Mouse (Mus musculus) embryonic stem cell, embryonic (primary cell): ENCODE measurements around the gene Hfm1.

Source experiments
- CTCF ChIA-PET, 4 experiments: fragments of 300-600 bp in 2 of 4; fragments of 350-600 bp in 2 of 4; sonication (Branson Sonifier 250); formaldehyde crosslinking; loops; one replicate each; lab custom pipeline; 2022; ENCODE audit warnings: inconsistent platforms in 2 of 4; lab: Charles Lee
- POLR2A ChIA-PET, 4 experiments: fragments of 300-600 bp in 2 of 4; fragments of 350-600 bp in 2 of 4; sonication (Branson Sonifier 250); formaldehyde crosslinking; loops; one replicate each; lab custom pipeline; 2022; ENCODE audit warnings: antibody characterized with exemption in 4 of 4, inconsistent platforms in 1 of 4; lab: Charles Lee

The Hfm1 gene

DNA sequence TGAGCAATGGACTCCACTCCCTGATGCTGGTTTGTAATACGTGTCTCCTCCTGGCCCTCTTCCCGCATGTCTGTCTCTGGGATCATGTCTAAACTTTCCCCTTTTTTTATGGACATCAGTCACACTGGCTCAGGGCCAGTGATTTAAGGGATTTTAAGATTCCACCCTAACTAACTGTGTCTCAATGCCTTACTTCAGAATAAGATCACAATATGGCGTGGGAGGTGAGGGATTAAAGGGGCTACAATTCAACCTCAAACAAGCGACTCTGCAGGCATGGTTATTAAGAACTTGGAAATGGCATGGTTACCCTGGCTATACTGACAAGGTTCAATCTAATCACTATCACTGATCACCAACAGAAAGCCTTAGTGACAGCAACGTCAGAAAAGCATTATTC lies 128.2 kb downstream of the Hfm1 start:
- CTCF ChIA-PET, result no interaction called here

DNA sequence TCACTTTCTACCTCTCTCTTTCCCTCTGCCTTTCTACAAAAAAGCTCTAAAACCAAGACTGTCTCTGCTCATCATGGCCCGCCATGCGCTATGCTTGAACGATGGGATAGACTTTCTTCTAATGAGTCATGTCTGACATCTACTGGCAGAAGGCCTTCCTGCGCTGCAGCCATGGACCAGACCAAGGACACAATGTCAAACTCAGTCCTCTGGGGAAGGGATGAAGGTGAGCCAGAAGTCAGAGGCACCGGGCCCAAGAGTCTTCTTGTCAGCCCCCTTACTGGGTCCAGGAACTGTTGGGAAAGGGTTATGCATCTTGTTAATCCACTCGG lies 134.9 kb downstream of the Hfm1 start:
- CTCF ChIA-PET, result interaction anchor here in 3 of 4 experiments (0.6 to 2.4 kb wide), 6 partner anchors 10 to 795 kb away, joined by 3 to 10 read pairs (median 4); no protein-coding TSS in a partner anchor
- POLR2A ChIA-PET, result interaction anchor here in 1 of 4 experiments (0.9 kb wide), 1 partner anchor 82 kb away, joined by 3 read pairs; no protein-coding TSS in a partner anchor

More for the DNA sequence above, 128.2 kb downstream of the Hfm1 start:
- POLR2A ChIA-PET, result no interaction called here

DNA sequence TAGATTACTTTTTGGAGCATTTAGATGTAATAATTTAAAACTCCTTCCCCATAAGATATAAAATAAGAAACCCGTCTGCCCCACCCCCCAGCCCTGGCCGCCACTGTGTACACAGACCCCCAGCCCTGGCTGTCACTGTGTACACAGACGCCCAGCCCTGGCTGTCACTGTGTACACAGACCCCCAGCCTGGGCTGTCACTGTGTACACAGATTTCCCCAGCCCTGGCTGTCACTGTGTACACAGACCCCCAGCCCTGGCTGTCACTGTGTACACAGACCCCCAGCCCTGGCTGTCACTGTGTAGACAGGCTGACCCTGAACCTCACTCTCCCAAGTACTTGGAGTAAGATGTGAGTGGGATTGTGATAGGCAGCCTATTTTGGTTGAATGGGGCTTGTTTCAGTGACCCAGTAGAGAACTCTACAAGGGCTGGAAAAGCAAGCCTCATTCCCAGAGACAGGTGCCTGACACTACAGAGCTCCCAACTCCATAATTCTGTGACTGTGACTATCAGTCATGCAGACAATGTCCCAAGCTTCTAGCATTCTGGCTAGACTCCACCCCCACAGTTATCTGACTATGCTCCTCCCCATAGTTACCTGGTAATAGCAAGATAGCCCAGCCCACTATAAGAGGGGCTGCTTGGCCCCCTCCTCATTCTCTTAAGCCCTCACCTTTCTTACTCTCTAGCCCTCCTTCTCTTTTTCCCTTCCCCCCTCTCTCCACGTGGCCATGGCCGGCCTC lies 135.5 kb downstream of the Hfm1 start:
- ChIA-PET POLR2A (interaction anchor here in 1 of 4 experiments (0.9 kb wide), 1 partner anchor 82 kb away, joined by 3 read pairs; no protein-coding TSS in a partner anchor), CTCF (interaction anchor here in 3 of 4 experiments (0.6 to 2.4 kb wide), 6 partner anchors 9 to 794 kb away, joined by 3 to 10 read pairs (median 4); no protein-coding TSS in a partner anchor)
